Mouse (Mus musculus) myocyte (in vitro differentiated cells): ENCODE results near the gene Gltp.

Source experiments
- CEBPB ChIP-seq: IDR thresholded peaks from 2 replicates; pipeline ENCODE4 v1.6.1; 2011; ENCODE audit warnings: mild to moderate bottlenecking, moderate library complexity; ENCODE audit not compliant: poor library complexity, insufficient read depth, severe bottlenecking
- MAX ChIP-seq: IDR thresholded peaks from one replicate; pipeline ENCODE4 v1.6.1; 2011; ENCODE audit warnings: low read depth, mild to moderate bottlenecking, control low read depth
- POLR2A ChIP-seq: IDR thresholded peaks from one replicate; pipeline ENCODE4 v1.6.1; 2011; ENCODE audit warnings: low read depth, mild to moderate bottlenecking, control low read depth, moderate library complexity; ENCODE audit not compliant: insufficient read length
- POLR2AphosphoS2 ChIP-seq: IDR thresholded peaks from one replicate; pipeline ENCODE4 v1.6.1; 2011; ENCODE audit warnings: low read depth, control low read depth; ENCODE audit not compliant: insufficient read length
- REST ChIP-seq: IDR thresholded peaks from one replicate; pipeline ENCODE4 v1.6.1; 2011; ENCODE audit warnings: mild to moderate bottlenecking, control low read depth, moderate library complexity; ENCODE audit not compliant: insufficient read depth, insufficient read length
- USF1 ChIP-seq: IDR thresholded peaks from one replicate; pipeline ENCODE4 v1.6.1; 2011; ENCODE audit warnings: low read depth, mild to moderate bottlenecking, control low read depth, moderate library complexity

DNA sequence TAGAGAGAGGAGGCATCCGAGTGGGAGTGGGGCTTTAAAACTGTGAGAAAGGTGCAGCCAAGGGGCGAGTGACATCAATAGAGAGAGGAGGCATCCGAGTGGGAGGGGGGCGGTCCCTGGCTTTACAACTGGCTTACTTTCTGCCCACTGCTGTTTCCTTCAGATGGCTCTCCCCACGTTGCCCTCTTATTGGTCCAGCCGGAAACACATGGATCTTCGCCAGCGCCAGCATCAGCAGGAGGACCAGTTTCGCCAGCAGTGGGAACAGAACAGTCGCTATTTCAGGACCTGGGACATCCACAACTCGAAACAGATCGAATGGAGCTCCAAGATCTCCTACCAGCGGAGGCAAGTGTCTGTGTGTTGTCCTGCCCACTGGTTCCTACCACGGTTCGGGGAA, 17.7 kb upstream of the Gltp start:
- no peak for TF ChIP-seq POLR2A
- TF ChIP-seq REST, result no peak
- no peak for TF ChIP-seq POLR2AphosphoS2
- TF ChIP-seq USF1, result no peak
- no peak for TF ChIP-seq MAX
- TF ChIP-seq CEBPB, result no peak
